In the genomic region with DNA sequence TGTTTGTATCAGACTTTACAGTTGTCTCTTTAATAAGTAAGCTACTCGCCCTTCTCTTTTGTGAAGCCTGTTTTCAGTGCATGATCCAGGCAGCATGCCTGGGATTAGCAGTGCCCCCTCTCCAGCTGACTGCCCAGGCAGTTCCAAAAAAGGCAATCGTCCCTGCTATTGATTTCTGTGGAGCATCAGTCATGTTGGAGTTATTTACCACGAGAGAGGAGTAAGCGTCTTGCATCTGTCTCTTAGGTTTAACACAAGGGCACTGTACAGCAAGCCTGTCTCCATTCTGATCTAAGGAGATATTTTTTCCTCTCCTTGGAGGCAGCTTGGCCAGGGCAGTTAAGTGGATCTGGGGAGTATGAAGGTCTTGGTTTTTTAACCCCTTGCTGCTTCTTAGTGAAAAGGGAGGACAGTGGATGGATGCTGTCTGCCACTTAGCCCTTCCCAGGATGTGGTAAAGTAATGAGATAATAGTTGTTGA, we compare ENCODE assay signal across 9 mouse cellular contexts.
DNase-seq lines count a peak whose midpoint lies in the region; ATAC-seq and TF ChIP-seq lines count a peak whose summit lies in the region.
"Had no signal": no experiment of that assay in that cellular context is flagged by ENCODE, and none has a peak within 500 bp of the region (broad histone marks: within the 10 kb centered on the region; RNA-seq: fewer than 3 reads in every experiment).

No protein-coding gene starts in this region.

- peaks cover 3% of the 10 kb centered on the region; the same call in 1 of the 2 replicates for H3K27me3 ChIP-seq in liver, embryonic 12.5 days (replicated peaks)
- H3K27me3 ChIP-seq in liver, embryonic 11.5 days (replicated peaks; ENCODE audit: control insufficient read depth, insufficient read depth, low read length): no peaks in the 10 kb centered on the region
- no peaks in the 10 kb centered on the region for H3K27me3 ChIP-seq in heart, embryonic 16.5 days (ENCODE audit: control insufficient read depth, insufficient read depth, low read length)

- intact Hi-C loops in heart, postnatal 25 days (cut with DNase I): loop anchor here (5.0 kb wide), 2 partner anchors 41 to 79 kb away; a partner anchor contains a TSS

- DNase-seq in heart, adult 11 months: peak; percentile 89
- DNase-seq in heart, postnatal 25 days (ENCODE audit: low spot score): no peak
- no peak for DNase-seq in liver, embryonic 11.5 days (ENCODE audit: low spot score)
- no peak for DNase-seq in adipocyte (ENCODE audit: low spot score)
- DNase-seq in embryo, embryonic 9.5 days (ENCODE audit: extremely low spot score): no peak
- DNase-seq: left cerebral cortex, postnatal 4 days had no signal

- peaks cover 18% of the 10 kb centered on the region; the same call in 1 of the 2 replicates for H3K4me1 ChIP-seq in liver, embryonic 12.5 days
- peaks cover 7% of the 10 kb centered on the region for H3K4me1 ChIP-seq in liver, embryonic 11.5 days (replicated peaks; ENCODE audit: control insufficient read depth, insufficient read depth, low read length)
- H3K4me1 ChIP-seq in heart, embryonic 16.5 days (ENCODE audit: control insufficient read depth, insufficient read depth, low read length): peaks cover 38% of the 10 kb centered on the region
- peaks cover 33% of the 10 kb centered on the region for H3K4me1 ChIP-seq in olfactory bulb, adult 2 months (ENCODE audit: control insufficient read depth, insufficient read depth, low read length)

- H3K9me3 ChIP-seq in liver, embryonic 12.5 days (replicated peaks): no peaks in the 10 kb centered on the region
- H3K9me3 ChIP-seq in liver, embryonic 11.5 days (ENCODE audit: control insufficient read depth, low read length): no peaks in the 10 kb centered on the region
- H3K9me3 ChIP-seq in heart, embryonic 16.5 days (replicated peaks; ENCODE audit: control insufficient read depth, low read length): no peaks in the 10 kb centered on the region

- H3K27ac ChIP-seq in liver, embryonic 12.5 days: 0 out of 2 replicates have a peak overlapping the region, but pooled peaks have one; percentile 22
- H3K27ac ChIP-seq in liver, embryonic 11.5 days (ENCODE audit: low read depth, low read length): no peak overlapping the region
- H3K27ac ChIP-seq in heart, embryonic 16.5 days (ENCODE audit: low read length): peak overlapping the region; percentile 73
- peak overlapping the region; percentile 41 for H3K27ac ChIP-seq in olfactory bulb, adult 2 months (ENCODE audit: insufficient read depth, low read depth, low read length)

- ATAC-seq in liver, embryonic 12.5 days: no peak
- no peak for ATAC-seq in liver, embryonic 11.5 days (replicated peaks; ENCODE audit: low FRiP score)
- no peak for ATAC-seq in heart, embryonic 16.5 days (replicated peaks; ENCODE audit: extremely low read depth, insufficient read depth, low FRiP score)

- H3K4me3 ChIP-seq in liver, embryonic 12.5 days: no peak overlapping the region
- no peak overlapping the region for H3K4me3 ChIP-seq in liver, embryonic 11.5 days (ENCODE audit: low read depth, low read length)
- no peak overlapping the region for H3K4me3 ChIP-seq in heart, embryonic 16.5 days (ENCODE audit: low read length)
- H3K4me3 ChIP-seq in olfactory bulb, adult 2 months (ENCODE audit: insufficient read depth, low read depth, low read length): no peak overlapping the region

- 27% methylated on average over 4 of the region's 4 CpGs for WGBS in liver, embryonic 12.5 days (ENCODE audit: insufficient replicate concordance)
- WGBS in liver, embryonic 11.5 days: 26% methylated on average over 4 of the region's 4 CpGs
- WGBS in heart, embryonic 16.5 days: 20% methylated on average over 4 of the region's 4 CpGs
- WGBS in olfactory bulb, adult 2 months: 15% methylated on average over 4 of the region's 4 CpGs

- no peak for TF ChIP-seq POLR2A in olfactory bulb, adult 2 months (IDR thresholded peaks at IDR 0.05; ENCODE audit: insufficient read depth, low read depth, low read length)

- no peak overlapping the region for H3K4me2 ChIP-seq in liver, embryonic 12.5 days
- H3K4me2 ChIP-seq in liver, embryonic 11.5 days: no peak overlapping the region
- H3K4me2 ChIP-seq in heart, embryonic 16.5 days (ENCODE audit: low read depth, low read length): peak overlapping the region; percentile 26; the same call in 1 of the 2 replicates

- H3K36me3 ChIP-seq in liver, embryonic 12.5 days: no peaks in the 10 kb centered on the region
- no peaks in the 10 kb centered on the region for H3K36me3 ChIP-seq in liver, embryonic 11.5 days (ENCODE audit: control insufficient read depth, insufficient read depth, low read length)
- no peaks in the 10 kb centered on the region for H3K36me3 ChIP-seq in heart, embryonic 16.5 days (ENCODE audit: control insufficient read depth, insufficient read depth)

- H3K9ac ChIP-seq in liver, embryonic 12.5 days: no peak overlapping the region
- no peak overlapping the region for H3K9ac ChIP-seq in liver, embryonic 11.5 days (ENCODE audit: low read depth, low read length)
- H3K9ac ChIP-seq in heart, embryonic 16.5 days (ENCODE audit: low read length): peak overlapping the region; percentile 9

- no peak for TF ChIP-seq CTCF in olfactory bulb, adult 2 months (IDR thresholded peaks at IDR 0.05; ENCODE audit: insufficient read depth, low read depth, low read length)
